Mouse (Mus musculus) olfactory bulb, adult 2 months (tissue): ENCODE results near the gene Hoxd9. TPM values are rescaled to one million over a fixed set of nuclear protein-coding genes. Genes with fewer than 3 reads are reported as not detected.

Experiments used
- H3K27ac ChIP-seq: fragments of 200-500 bp; 2 replicates; pipeline ENCODE4 v1.5.1; 2012; ENCODE audit warnings: low read depth, low read length; ENCODE audit not compliant: insufficient read depth
- H3K4me1 ChIP-seq: fragments of 200-500 bp; 2 replicates; pipeline ENCODE4 v1.6.1; 2012; ENCODE audit warnings: low read length; ENCODE audit not compliant: control insufficient read depth, insufficient read depth
- H3K4me3 ChIP-seq: fragments of 200-500 bp; 2 replicates; pipeline ENCODE4 v1.5.1; 2012; ENCODE audit warnings: mild to moderate bottlenecking, low read depth, low read length, moderate library complexity; ENCODE audit not compliant: insufficient read depth
- CTCF ChIP-seq: fragments of 200-500 bp; IDR thresholded peaks from 2 replicates; pipeline ENCODE4 v1.5.1; 2012; ENCODE audit warnings: low read depth, mild to moderate bottlenecking, low read length, moderate library complexity; ENCODE audit not compliant: insufficient read depth
- POLR2A ChIP-seq: fragments of 200-500 bp; IDR thresholded peaks from 2 replicates; pipeline ENCODE4 v1.6.1; 2012; ENCODE audit warnings: mild to moderate bottlenecking, low read depth, low read length, moderate library complexity; ENCODE audit not compliant: insufficient read depth
- WGBS: fragments of 180-500 bp; shearing (Covaris S2); methylation state at CpG from one replicate; pipeline ENCODE4 v1.1.7; 2018; 5-methylcytosine and 5-hydroxymethylcytosine counted together
- polyA plus RNA-seq: library from polyadenylated mRNA; stranded (reverse); fragments of >200 nt; gene quantifications from 2 replicates; pipeline ENCODE4 v1.2.4, GENCODE M21; 2012; ENCODE audit warnings: low replicate concordance; ENCODE audit not compliant: missing spikeins, insufficient read depth, insufficient read length

Gene Hoxd9
- polyA plus RNA-seq, 1 experiment, result not detected

DNA sequence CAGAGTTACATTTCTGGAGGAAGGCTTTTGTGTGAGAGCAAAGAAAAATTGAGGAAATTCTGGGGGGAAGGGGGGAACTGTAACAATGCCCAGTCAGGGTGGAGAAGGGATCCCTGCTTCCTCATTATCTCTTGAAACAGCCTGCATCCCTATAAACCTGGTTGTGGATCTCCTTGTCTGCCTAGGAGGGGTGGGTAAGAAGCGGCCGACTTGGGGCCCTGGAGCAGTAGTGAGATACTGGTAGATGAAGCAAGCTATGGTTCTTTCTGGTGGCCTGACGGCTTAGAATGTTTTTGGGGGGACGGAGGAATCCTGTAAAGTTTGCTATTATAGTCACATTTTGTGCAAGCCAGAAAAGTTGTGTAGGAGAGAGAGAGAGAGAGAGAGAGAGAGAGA, 4.1 kb upstream of the Hoxd9 start:
- TF ChIP-seq CTCF, result no peak
- no peak for TF ChIP-seq POLR2A
- no peak overlapping the region for H3K27ac ChIP-seq
- WGBS, result 8% methylated on average over 4 of the region's 4 CpGs
- no peak overlapping the region for H3K4me3 ChIP-seq
- H3K4me1 ChIP-seq, result peaks cover 4% of the 10 kb centered on the region; the same call in 1 of the 2 replicates

DNA sequence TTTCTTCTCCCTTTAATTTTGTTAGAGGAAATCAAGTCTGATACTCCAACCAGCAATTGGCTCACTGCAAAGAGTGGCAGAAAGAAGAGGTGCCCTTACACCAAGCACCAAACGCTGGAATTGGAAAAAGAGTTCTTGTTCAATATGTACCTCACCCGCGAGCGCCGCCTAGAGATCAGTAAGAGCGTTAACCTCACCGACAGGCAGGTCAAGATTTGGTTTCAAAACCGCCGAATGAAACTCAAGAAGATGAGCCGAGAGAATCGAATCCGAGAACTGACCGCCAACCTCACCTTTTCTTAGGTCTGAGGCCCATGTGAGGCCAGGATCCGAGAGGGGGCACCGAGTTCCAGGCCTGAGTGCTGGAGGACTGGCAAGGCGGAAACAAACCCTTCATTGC, 3.5 kb upstream of the Hoxd9 start:
- Histone ChIP-seq H3K27ac (no peak overlapping the region), H3K4me3 (no peak overlapping the region), H3K4me1 (peaks cover 4% of the 10 kb centered on the region; the same call in 1 of the 2 replicates)
- TF ChIP-seq CTCF, result no peak
- no peak for TF ChIP-seq POLR2A
- WGBS, result 3% methylated on average over 16 of the region's 16 CpGs

DNA sequence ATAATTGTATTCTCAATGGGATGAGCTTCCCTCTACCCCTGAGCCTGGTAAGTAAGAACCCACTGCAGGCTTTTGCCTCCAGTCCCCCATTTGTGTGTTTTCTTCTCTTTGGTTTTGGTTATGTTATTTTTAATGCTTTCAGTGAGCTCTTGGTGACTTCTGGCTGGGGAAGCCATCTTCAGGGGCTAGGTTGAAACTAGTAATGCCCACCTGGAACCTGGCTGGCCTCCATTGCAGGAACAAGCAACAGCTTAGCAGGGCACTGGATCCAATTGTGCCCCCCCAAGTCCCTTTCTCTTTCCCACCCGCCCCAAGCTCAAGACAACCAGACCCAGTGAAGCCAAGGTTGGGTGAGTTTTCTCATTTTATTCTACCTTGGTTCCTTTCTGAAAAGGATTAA, 2.1 kb upstream of the Hoxd9 start:
- 4% methylated on average over 1 of the region's 1 CpGs for WGBS
- Histone ChIP-seq H3K4me3 (no peak overlapping the region), H3K4me1 (peaks cover 4% of the 10 kb centered on the region; the same call in 1 of the 2 replicates), H3K27ac (no peak overlapping the region)
- no peak for TF ChIP-seq POLR2A

DNA sequence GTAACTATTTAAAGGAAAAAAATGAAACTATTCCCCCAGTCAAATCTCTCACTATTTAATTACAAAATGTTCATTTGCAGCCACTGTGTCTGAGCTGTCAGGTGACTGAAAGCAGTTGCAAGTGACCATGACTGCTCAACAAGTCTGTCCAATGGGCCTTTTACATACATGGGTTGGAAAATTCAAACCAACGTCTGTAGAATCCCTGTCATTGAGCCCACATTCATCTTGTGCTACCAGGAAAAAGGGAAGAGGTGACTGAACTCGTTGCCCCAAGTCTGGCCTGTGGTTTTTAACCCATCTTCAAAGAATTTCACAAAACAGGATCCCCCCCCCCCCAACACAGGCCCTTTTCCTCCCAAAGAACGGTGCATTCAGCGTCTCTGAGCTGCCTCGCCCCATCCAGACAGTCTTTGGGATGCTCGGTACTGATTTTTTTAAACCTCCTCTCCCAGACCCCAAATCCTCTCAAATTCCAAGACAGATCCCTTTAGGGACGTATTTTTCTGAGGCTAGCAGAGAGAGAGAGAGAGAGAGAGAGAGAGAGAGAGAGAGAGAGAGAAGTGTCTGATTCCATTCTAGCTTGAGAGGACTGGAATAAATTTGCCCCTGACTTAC, 1.6 kb upstream of the Hoxd9 start:
- Histone ChIP-seq H3K27ac (no peak overlapping the region), H3K4me3 (no peak overlapping the region), H3K4me1 (peaks cover 4% of the 10 kb centered on the region; the same call in 1 of the 2 replicates)
- WGBS, result 6% methylated on average over 7 of the region's 7 CpGs
- no peak for TF ChIP-seq CTCF
- no peak for TF ChIP-seq POLR2A

DNA sequence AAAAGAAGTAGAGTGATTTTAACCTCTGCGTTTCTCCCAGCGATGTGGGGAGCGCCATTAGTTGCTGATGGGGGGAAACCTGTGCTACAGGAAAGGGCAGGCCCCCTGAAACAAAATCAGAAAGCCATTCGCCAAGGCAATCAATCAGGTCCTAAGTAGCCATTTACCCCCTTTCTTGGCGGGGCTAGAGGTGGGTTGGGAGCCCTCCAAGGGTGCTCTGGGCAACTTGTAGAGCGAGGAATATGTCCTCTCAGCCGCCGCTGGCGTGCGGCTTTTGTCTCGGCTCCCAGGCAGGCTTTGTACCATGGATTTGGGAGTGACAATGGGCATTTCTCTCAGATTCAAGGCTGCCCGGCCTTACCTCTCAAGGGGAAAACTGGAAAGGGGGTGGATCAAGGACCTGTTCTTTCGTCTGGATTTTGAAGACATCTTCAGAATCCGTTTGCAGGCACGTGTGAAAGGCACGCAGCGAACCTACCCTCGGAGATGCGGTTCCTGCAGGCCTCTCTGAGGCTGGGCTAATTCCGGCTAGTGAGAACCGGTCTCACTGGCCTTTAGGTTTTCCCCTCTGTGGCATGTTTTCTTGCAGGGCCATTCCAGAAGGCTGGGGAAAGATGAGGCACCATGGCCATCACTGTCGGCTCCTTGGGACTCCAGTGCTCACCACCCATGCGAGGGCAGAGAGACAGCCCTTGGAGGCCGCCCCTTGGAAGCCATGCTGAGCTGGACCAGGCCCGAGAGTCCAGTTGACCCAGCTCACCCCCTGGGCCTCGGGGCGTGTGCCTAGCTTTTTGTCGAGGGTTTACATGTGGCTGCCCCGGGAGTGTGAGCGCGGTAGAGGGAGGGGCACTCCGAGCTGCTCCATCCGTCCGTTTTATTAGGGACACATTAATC, 838 bp upstream of the Hoxd9 start:
- TF ChIP-seq CTCF, result no peak
- WGBS, result 4% methylated on average over 34 of the region's 34 CpGs
- Histone ChIP-seq H3K4me3 (no peak overlapping the region), H3K4me1 (peaks cover 4% of the 10 kb centered on the region; the same call in 1 of the 2 replicates), H3K27ac (no peak overlapping the region)

DNA sequence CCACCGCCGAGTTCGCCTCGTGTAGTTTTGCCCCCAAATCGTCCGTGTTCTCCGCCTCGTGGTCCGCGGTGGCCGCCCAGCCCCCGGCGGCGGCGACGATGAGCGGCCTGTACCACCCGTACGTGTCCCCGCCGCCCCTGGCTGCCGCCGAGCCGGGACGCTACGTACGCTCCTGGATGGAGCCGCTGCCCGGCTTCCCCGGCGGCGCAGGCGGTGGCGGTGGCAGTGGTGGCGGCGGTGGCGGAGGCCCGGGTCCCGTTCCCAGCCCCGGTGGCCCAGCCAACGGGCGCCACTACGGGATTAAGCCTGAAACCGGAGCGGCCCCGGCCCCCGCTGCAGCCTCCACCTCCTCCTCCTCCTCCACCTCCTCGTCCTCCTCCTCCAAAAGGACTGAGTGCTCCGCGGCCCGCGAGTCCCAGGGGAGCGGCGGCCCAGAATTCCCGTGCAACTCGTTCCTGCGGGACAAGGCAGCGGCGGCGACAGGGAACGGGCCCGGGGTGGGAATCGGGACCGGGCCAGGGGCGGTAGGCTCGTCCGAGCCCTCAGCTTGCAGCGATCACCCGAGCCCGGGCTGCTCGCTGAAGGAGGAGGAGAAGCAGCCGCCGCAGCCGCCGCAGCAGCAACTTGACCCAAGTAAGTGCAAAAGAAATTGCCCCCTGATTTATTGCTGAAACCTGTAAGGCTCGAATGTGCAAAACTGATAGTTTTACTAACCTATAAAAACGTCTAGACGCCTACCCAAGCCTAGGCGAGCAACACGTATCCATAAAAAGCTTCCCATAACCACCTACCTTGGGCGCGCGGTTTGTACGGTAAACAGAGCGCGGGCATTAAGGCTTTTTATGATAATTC, 900 bp downstream of the Hoxd9 start:
- peaks cover 4% of the 10 kb centered on the region; the same call in 1 of the 2 replicates for H3K4me1 ChIP-seq
- no peak overlapping the region for H3K4me3 ChIP-seq
- no peak overlapping the region for H3K27ac ChIP-seq
- WGBS, result 2% methylated on average over 85 of the region's 86 CpGs
- TF ChIP-seq CTCF (no peak), POLR2A (no peak)

DNA sequence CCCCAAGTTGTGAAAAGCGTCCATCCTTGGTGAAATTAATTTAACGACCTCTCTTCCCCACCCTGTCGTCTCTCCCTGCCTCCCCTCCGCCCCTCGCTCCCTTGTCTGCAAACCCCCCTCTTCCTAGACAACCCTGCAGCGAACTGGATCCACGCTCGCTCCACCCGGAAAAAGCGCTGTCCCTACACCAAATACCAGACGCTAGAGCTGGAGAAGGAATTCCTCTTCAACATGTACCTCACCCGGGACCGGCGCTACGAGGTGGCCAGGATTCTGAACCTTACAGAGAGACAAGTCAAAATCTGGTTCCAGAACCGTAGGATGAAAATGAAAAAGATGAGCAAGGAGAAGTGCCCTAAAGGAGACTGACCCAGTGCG, 1.5 kb downstream of the Hoxd9 start:
- 5% methylated on average over 17 of the region's 17 CpGs for WGBS
- peaks cover 4% of the 10 kb centered on the region; the same call in 1 of the 2 replicates for H3K4me1 ChIP-seq
- no peak overlapping the region for H3K4me3 ChIP-seq
- TF ChIP-seq POLR2A, result no peak
- H3K27ac ChIP-seq, result no peak overlapping the region

DNA sequence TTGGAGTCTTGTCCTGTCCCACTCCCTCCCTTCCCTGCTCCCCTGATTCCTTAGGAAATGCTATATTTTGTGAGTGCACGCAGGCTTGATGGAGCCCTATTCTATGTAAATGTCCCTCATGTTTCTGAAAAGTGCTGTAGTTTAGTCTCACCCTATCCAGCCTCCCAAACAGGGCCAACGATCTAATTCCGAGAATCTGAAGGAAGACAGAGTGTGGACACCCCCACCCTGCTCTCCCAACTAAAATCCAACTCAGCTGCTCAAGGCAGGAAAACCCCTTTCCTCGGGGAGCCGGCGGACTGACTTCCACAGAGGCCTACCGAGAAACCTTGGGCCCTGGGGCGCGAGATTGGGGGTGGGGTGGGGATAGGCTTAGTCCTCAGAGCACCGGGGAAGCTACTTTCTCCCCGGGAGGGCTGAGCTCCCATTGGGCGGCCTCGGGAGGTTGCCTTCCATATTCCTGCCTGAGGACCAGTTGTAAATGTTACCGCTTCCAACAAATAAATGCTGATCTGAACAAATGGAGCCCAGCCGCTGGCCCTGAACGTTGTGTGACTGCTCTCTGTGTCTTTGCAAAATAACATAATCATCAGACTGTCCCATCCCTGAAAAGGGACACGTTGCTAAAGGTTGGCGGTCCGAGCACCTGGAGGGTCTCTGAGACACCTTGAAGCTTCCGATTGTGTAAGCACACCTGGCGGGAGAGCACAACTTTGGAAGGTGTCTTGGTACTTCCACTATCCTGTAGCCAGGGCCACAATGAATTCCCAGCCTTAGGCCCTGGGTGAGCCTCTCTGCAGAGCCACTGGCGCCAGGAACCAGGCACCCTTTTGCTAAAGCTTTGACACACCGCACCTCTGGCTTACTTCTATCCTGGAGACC, 2.4 kb downstream of the Hoxd9 start:
- Histone ChIP-seq H3K27ac (no peak overlapping the region), H3K4me3 (no peak overlapping the region), H3K4me1 (peaks cover 4% of the 10 kb centered on the region; the same call in 1 of the 2 replicates)
- no peak for TF ChIP-seq CTCF
- TF ChIP-seq POLR2A, result no peak
- 5% methylated on average over 23 of the region's 23 CpGs for WGBS
